Mouse (Mus musculus): Measurements from ENCODE around the gene Scel.

- TF ChIP-seq POLR2A (IDR thresholded peaks at IDR 0.05; ENCODE audit: control insufficient read depth, extremely low read depth, insufficient read depth, low read length, poor library complexity) (no peak), CTCF (IDR thresholded peaks at IDR 0.05; ENCODE audit: borderline replicate concordance, control insufficient read depth, extremely low read depth, insufficient read depth, low read length, poor library complexity) (no peak)
Observed at GRCm38 (mm10) chr14:103577011-103577410, 63.9 kb downstream of the Scel start.

Data from thymus, adult 2 months (tissue).